Mouse (Mus musculus) small intestine, adult 2 months (tissue): ENCODE measurements at regions not wholly inside any gene's neighbourhood (a gene's known extent, or its start where the extent isn't known, plus 50 kb on each side); places are given as distances from the start of the nearest gene placed in this dataset.
A peak's percentile ranks its signal among the peaks of the same experiment; 100 is the strongest.

Source experiments
- H3K27ac ChIP-seq: fragments of 200-500 bp; 2 replicates; pipeline ENCODE4 v1.5.1; 2012; ENCODE audit warnings: low read depth, low read length, control low read depth, inconsistent platforms; ENCODE audit not compliant: insufficient read depth
- H3K27me3 ChIP-seq: fragments of 200-500 bp; 2 replicates; pipeline ENCODE4 v1.6.1; 2012; ENCODE audit warnings: mild to moderate bottlenecking, moderate library complexity, low read length, inconsistent platforms; ENCODE audit not compliant: control insufficient read depth, insufficient read depth
- H3K36me3 ChIP-seq: fragments of 200-500 bp; 2 replicates; pipeline ENCODE4 v1.6.1; 2012; ENCODE audit warnings: mild to moderate bottlenecking, low read length, control low read depth, inconsistent platforms; ENCODE audit not compliant: control insufficient read depth, insufficient read depth
- H3K4me1 ChIP-seq: fragments of 200-500 bp; 2 replicates; pipeline ENCODE4 v1.6.1; 2012; ENCODE audit warnings: low read length, inconsistent platforms, mixed read lengths; ENCODE audit not compliant: control insufficient read depth, insufficient read depth, insufficient read length
- H3K4me3 ChIP-seq: fragments of 200-500 bp; 2 replicates; pipeline ENCODE4 v1.5.1; 2012; ENCODE audit warnings: low read depth, mild to moderate bottlenecking, control low read depth, inconsistent platforms, low read length, moderate library complexity
- CTCF ChIP-seq: fragments of 200-500 bp; IDR thresholded peaks from 2 replicates; pipeline ENCODE4 v1.5.1; 2012; ENCODE audit warnings: low read depth, mild to moderate bottlenecking, control low read depth, inconsistent platforms, low read length, moderate library complexity, mixed read lengths; ENCODE audit not compliant: insufficient replicate concordance, insufficient read length; ENCODE audit errors: extremely low read depth
- POLR2A ChIP-seq: fragments of 200-500 bp; IDR thresholded peaks from 2 replicates; pipeline ENCODE4 v1.6.1; 2012; ENCODE audit warnings: low read depth, mild to moderate bottlenecking, control low read depth, inconsistent platforms, low read length, moderate library complexity
- WGBS: fragments of 180-500 bp; shearing (Covaris S2); methylation state at CpG from one replicate; pipeline ENCODE4 v1.1.7; 2018; 5-methylcytosine and 5-hydroxymethylcytosine counted together

- H3K4me3 ChIP-seq, result no peak overlapping the region
- 87% methylated on average over 9 of the region's 9 CpGs for WGBS
Observed at GRCm38 (mm10) chr1:73123012-73123411, 107.3 kb upstream of the Tnp1 start.

GRCm38 (mm10) chr1:73118661-73119060 is 103.0 kb upstream of the Tnp1 start:
- no peak overlapping the region for H3K4me3 ChIP-seq
- no peaks in the 10 kb centered on the region for H3K4me1 ChIP-seq
- TF ChIP-seq CTCF (no peak), POLR2A (no peak)
- no peak overlapping the region for H3K27ac ChIP-seq
- no peaks in the 10 kb centered on the region for H3K27me3 ChIP-seq
- H3K36me3 ChIP-seq, result no peaks in the 10 kb centered on the region
- 70% methylated on average over 6 of the region's 6 CpGs for WGBS

More at GRCm38 (mm10) chr1:73123012-73123411, 107.3 kb upstream of the Tnp1 start:
- TF ChIP-seq CTCF, result no peak
- no peak for TF ChIP-seq POLR2A
- Histone ChIP-seq H3K4me1 (no peaks in the 10 kb centered on the region), H3K27ac (no peak overlapping the region), H3K27me3 (no peaks in the 10 kb centered on the region), H3K36me3 (no peaks in the 10 kb centered on the region)

GRCm38 (mm10) chr1:73116526-73116925 is 100.8 kb upstream of the Tnp1 start:
- Histone ChIP-seq H3K4me1 (no peaks in the 10 kb centered on the region), H3K27me3 (no peaks in the 10 kb centered on the region), H3K27ac (no peak overlapping the region), H3K4me3 (no peak overlapping the region), H3K36me3 (no peaks in the 10 kb centered on the region)
- WGBS, result 18% methylated on average over 2 of the region's 2 CpGs
- TF ChIP-seq POLR2A, result no peak
- TF ChIP-seq CTCF, result no peak

GRCm38 (mm10) chr1:73115854-73116253 is 100.1 kb upstream of the Tnp1 start:
- TF ChIP-seq CTCF, result no peak
- H3K27ac ChIP-seq, result no peak overlapping the region
- no peaks in the 10 kb centered on the region for H3K4me1 ChIP-seq
- H3K36me3 ChIP-seq, result no peaks in the 10 kb centered on the region
- H3K4me3 ChIP-seq, result no peak overlapping the region
- H3K27me3 ChIP-seq, result no peaks in the 10 kb centered on the region
- WGBS, result 78% methylated on average over 5 of the region's 5 CpGs

GRCm38 (mm10) chr1:73113137-73113536 is 97.4 kb upstream of the Tnp1 start:
- no peak for TF ChIP-seq CTCF
- TF ChIP-seq POLR2A, result no peak
- H3K4me3 ChIP-seq, result no peak overlapping the region
- H3K36me3 ChIP-seq, result no peaks in the 10 kb centered on the region
- H3K27ac ChIP-seq, result peak overlapping the region; percentile 60
- no peaks in the 10 kb centered on the region for H3K27me3 ChIP-seq
- no peaks in the 10 kb centered on the region for H3K4me1 ChIP-seq
- WGBS, result 78% methylated on average over 6 of the region's 6 CpGs

GRCm38 (mm10) chr1:73112711-73113110 is 97.0 kb upstream of the Tnp1 start:
- H3K36me3 ChIP-seq, result no peaks in the 10 kb centered on the region
- H3K4me3 ChIP-seq, result no peak overlapping the region
- no peaks in the 10 kb centered on the region for H3K4me1 ChIP-seq
- TF ChIP-seq CTCF, result no peak
- TF ChIP-seq POLR2A, result no peak
- peak overlapping the region; percentile 57 for H3K27ac ChIP-seq
- WGBS, result 67% methylated on average over 3 of the region's 3 CpGs
- H3K27me3 ChIP-seq, result no peaks in the 10 kb centered on the region

GRCm38 (mm10) chr1:73111911-73112310 is 96.2 kb upstream of the Tnp1 start:
- WGBS, result 76% methylated on average over 5 of the region's 5 CpGs
- H3K27ac ChIP-seq, result peak overlapping the region; percentile 24; the same call in 1 of the 2 replicates

More at GRCm38 (mm10) chr1:73111911-73112310, 96.2 kb upstream of the Tnp1 start:
- Histone ChIP-seq H3K27me3 (no peaks in the 10 kb centered on the region), H3K36me3 (no peaks in the 10 kb centered on the region), H3K4me3 (no peak overlapping the region), H3K4me1 (no peaks in the 10 kb centered on the region)
- no peak for TF ChIP-seq POLR2A
- TF ChIP-seq CTCF, result no peak
